18 mouse cellular contexts compared by ENCODE assay signal in the genomic region with DNA sequence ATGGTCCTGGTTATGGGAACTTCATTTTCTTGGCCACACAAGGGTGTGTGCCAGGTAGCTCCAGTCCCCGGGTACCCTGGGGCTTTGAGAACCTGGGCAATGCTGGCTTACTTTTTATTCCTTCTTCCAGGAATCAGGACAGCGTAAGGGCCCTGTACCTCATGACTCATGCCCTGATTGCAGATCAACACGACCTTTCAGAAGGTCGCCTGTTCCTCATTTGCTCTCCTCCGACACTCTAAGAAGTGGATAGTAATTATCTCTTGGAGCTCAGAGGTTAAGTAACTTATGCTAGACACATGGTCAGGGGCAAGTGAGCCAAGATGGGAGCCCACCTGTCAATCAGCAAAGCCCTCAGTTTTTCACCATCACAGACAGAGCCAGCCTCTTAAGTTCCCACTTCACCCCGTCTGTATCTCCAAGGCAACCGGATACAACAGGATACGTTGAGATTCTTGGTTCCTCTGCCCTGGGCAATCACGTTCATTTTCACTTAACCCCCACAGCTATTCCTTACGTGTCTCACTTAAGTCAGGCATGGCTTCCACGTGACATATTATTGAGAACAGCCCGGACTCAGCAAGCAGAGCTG. TPM values are rescaled to one million over a fixed set of nuclear protein-coding genes. Genes with fewer than 3 reads are reported as not detected.
DNase-seq lines count a peak whose midpoint lies in the region; ATAC-seq and TF ChIP-seq lines count a peak whose summit lies in the region.
"Had no signal": no experiment of that assay in that cellular context is flagged by ENCODE, and none has a peak within 500 bp of the region (broad histone marks: within the 10 kb centered on the region; RNA-seq: fewer than 3 reads in every experiment).

No protein-coding gene starts in this region.

- 71% methylated on average over 12 of the region's 12 CpGs for WGBS in hindbrain, embryonic 10.5 days
- 65% methylated on average over 12 of the region's 12 CpGs for WGBS in hindbrain, embryonic 12.5 days
- WGBS in intestine, postnatal 0 days = 31% methylated on average over 12 of the region's 12 CpGs
- WGBS in stomach, postnatal 0 days = 43% methylated on average over 12 of the region's 12 CpGs
- 63% methylated on average over 12 of the region's 12 CpGs for WGBS in cerebellum, adult 2 months

- no peak for TF ChIP-seq POLR2A in cerebellum, adult 2 months (IDR thresholded peaks at IDR 0.05; ENCODE audit: borderline replicate concordance, insufficient read depth, low read length)

- H3K27me3 ChIP-seq in hindbrain, embryonic 10.5 days (ENCODE audit: insufficient read depth, poor library complexity, severe bottlenecking) = no peaks in the 10 kb centered on the region
- no peaks in the 10 kb centered on the region for H3K27me3 ChIP-seq in hindbrain, embryonic 12.5 days
- H3K27me3 ChIP-seq in intestine, postnatal 0 days (replicated peaks; ENCODE audit: control insufficient read depth, insufficient read depth, low read length) = no peaks in the 10 kb centered on the region
- no peaks in the 10 kb centered on the region for H3K27me3 ChIP-seq in stomach, postnatal 0 days (ENCODE audit: control insufficient read depth, insufficient read depth, low read length)
- no peaks in the 10 kb centered on the region; the same call in 1 of the 2 replicates for H3K27me3 ChIP-seq in cerebellum, adult 2 months (ENCODE audit: control insufficient read depth, insufficient read depth, low read length)
- H3K27me3 ChIP-seq: heart, embryonic 15.5 days; Patski had no signal

- TF ChIP-seq CTCF in intestine, postnatal 0 days (IDR thresholded peaks at IDR 0.05; ENCODE audit: low read depth) = no peak
- no peak for TF ChIP-seq CTCF in stomach, postnatal 0 days (IDR thresholded peaks at IDR 0.05; ENCODE audit: low read depth)
- no peak for TF ChIP-seq CTCF in cerebellum, adult 2 months (IDR thresholded peaks at IDR 0.05; ENCODE audit: borderline replicate concordance, insufficient read depth, low read depth, low read length)

- no peak overlapping the region for H3K9ac ChIP-seq in hindbrain, embryonic 12.5 days
- H3K9ac ChIP-seq in intestine, postnatal 0 days (ENCODE audit: low read depth, low read length) = no peak overlapping the region
- H3K9ac ChIP-seq in stomach, postnatal 0 days (ENCODE audit: low read length) = no peak overlapping the region
- H3K9ac ChIP-seq: heart, embryonic 15.5 days; liver, embryonic 13.5 days had no signal

- no peak overlapping the region for H3K4me3 ChIP-seq in hindbrain, embryonic 10.5 days
- H3K4me3 ChIP-seq in hindbrain, embryonic 12.5 days = no peak overlapping the region
- H3K4me3 ChIP-seq in intestine, postnatal 0 days (ENCODE audit: low read depth, low read length) = no peak overlapping the region
- no peak overlapping the region for H3K4me3 ChIP-seq in stomach, postnatal 0 days (ENCODE audit: low read depth, low read length)
- no peak overlapping the region for H3K4me3 ChIP-seq in cerebellum, adult 2 months (replicated peaks; ENCODE audit: insufficient read depth, low read depth, low read length)
- H3K4me3 ChIP-seq: heart, embryonic 15.5 days; limb, embryonic 10.5 days; liver, embryonic 13.5 days had no signal

- no peaks in the 10 kb centered on the region for H3K9me3 ChIP-seq in hindbrain, embryonic 10.5 days
- H3K9me3 ChIP-seq in hindbrain, embryonic 12.5 days (replicated peaks) = no peaks in the 10 kb centered on the region
- H3K9me3 ChIP-seq in intestine, postnatal 0 days (ENCODE audit: control insufficient read depth) = no peaks in the 10 kb centered on the region
- H3K9me3 ChIP-seq in stomach, postnatal 0 days (ENCODE audit: control insufficient read depth, low read length) = no peaks in the 10 kb centered on the region
- H3K9me3 ChIP-seq: heart, embryonic 15.5 days; limb, embryonic 10.5 days; liver, embryonic 13.5 days had no signal

- H3K4me1 ChIP-seq in hindbrain, embryonic 10.5 days (replicated peaks) = peaks cover 10% of the 10 kb centered on the region; the same call in 1 of the 2 replicates
- H3K4me1 ChIP-seq in hindbrain, embryonic 12.5 days = peaks cover 6% of the 10 kb centered on the region
- peaks cover 5% of the 10 kb centered on the region for H3K4me1 ChIP-seq in intestine, postnatal 0 days (replicated peaks; ENCODE audit: control insufficient read depth, insufficient read depth, low read length)
- H3K4me1 ChIP-seq in stomach, postnatal 0 days (replicated peaks; ENCODE audit: control insufficient read depth, insufficient read depth) = peaks cover 2% of the 10 kb centered on the region; the same call in 1 of the 2 replicates
- peaks cover 6% of the 10 kb centered on the region; the same call in 1 of the 2 replicates for H3K4me1 ChIP-seq in cerebellum, adult 2 months (ENCODE audit: control insufficient read depth, insufficient read depth, low read length)

- H3K27ac ChIP-seq in hindbrain, embryonic 10.5 days = 0 out of 2 replicates have a peak overlapping the region, but pooled peaks have one; percentile 9
- no peak overlapping the region for H3K27ac ChIP-seq in hindbrain, embryonic 12.5 days
- H3K27ac ChIP-seq in intestine, postnatal 0 days (ENCODE audit: low read depth, low read length) = peak overlapping the region; percentile 57
- no peak overlapping the region for H3K27ac ChIP-seq in stomach, postnatal 0 days (replicated peaks)
- no peak overlapping the region for H3K27ac ChIP-seq in cerebellum, adult 2 months (ENCODE audit: insufficient read depth, low read length)
- H3K27ac ChIP-seq: heart, embryonic 15.5 days; limb, embryonic 10.5 days; liver, embryonic 13.5 days had no signal

- no peak for TF ChIP-seq EP300 in stomach, postnatal 0 days (optimal IDR thresholded peaks at IDR 0.05)

- no peaks in the 10 kb centered on the region for H3K36me3 ChIP-seq in hindbrain, embryonic 10.5 days
- H3K36me3 ChIP-seq in hindbrain, embryonic 12.5 days = no peaks in the 10 kb centered on the region
- H3K36me3 ChIP-seq in intestine, postnatal 0 days (ENCODE audit: control insufficient read depth, insufficient read depth) = no peaks in the 10 kb centered on the region
- H3K36me3 ChIP-seq in stomach, postnatal 0 days (ENCODE audit: control insufficient read depth, insufficient read depth, low read length) = no peaks in the 10 kb centered on the region
- H3K36me3 ChIP-seq: heart, embryonic 15.5 days; limb, embryonic 10.5 days; liver, embryonic 13.5 days had no signal

- H3K4me2 ChIP-seq in hindbrain, embryonic 12.5 days (replicated peaks) = no peak overlapping the region
- no peak overlapping the region for H3K4me2 ChIP-seq in intestine, postnatal 0 days (replicated peaks; ENCODE audit: low read depth)
- no peak overlapping the region for H3K4me2 ChIP-seq in stomach, postnatal 0 days (replicated peaks; ENCODE audit: low read depth)
- H3K4me2 ChIP-seq: heart, embryonic 15.5 days; liver, embryonic 13.5 days had no signal

- ATAC-seq in hindbrain, embryonic 12.5 days (ENCODE audit: low FRiP score) = no peak
- peak; percentile 34 for ATAC-seq in intestine, postnatal 0 days
- ATAC-seq in stomach, postnatal 0 days (ENCODE audit: low FRiP score, low TSS enrichment) = peak; percentile 57
- ATAC-seq: hindbrain, embryonic 16.5 days; Patski had no signal

- no peak for DNase-seq in hindbrain, embryonic 10.5 days (ENCODE audit: low spot score)
- DNase-seq in retina, postnatal 1 day = peak; percentile 10
- DNase-seq in retina, embryonic 14.5 days (ENCODE audit: low spot score) = no peak
- DNase-seq in stomach, postnatal 0 days (ENCODE audit: low spot score) = no peak
- no peak for DNase-seq in cerebellum, adult 2 months
- no peak for DNase-seq in kidney, postnatal 36 days
- DNase-seq: cerebellum, postnatal 36 days; gastrocnemius, postnatal 14 days; kidney, postnatal 25 days; liver, embryonic 13.5 days; lung, postnatal 14 days; thymus, postnatal 4 days had no signal

RNA-seq across cellular contexts. Expression of gene Ezr, which starts 11.7 kb away (rescaled TPM):
- 85.2 and 99.4 TPM in 2 replicates for polyA plus RNA-seq in hindbrain, embryonic 10.5 days (2016; fragmentation: Nextera tagmentation; extraction: Ambion mirVana)
- polyA plus RNA-seq in hindbrain, embryonic 12.5 days (2016; fragmentation: Nextera tagmentation; extraction: Ambion mirVana) = 97.9 and 103 TPM in 2 replicates
- polyA plus RNA-seq in intestine, postnatal 0 days (2015; fragmentation: Nextera tagmentation; extraction: Ambion mirVana) = 342 and 379 TPM in 2 replicates
- polyA plus RNA-seq in stomach, postnatal 0 days (2015; fragmentation: Nextera tagmentation; extraction: Ambion mirVana) = 289 and 299 TPM in 2 replicates
- 12.1 and 16.1 TPM in 2 replicates for polyA plus RNA-seq in cerebellum, adult 2 months (2012; rRNA removed)

Comparison
In these comparisons a context has a peak if more than half of its experiments do, and no peak if none do; other contexts are left out.
1. H3K27ac ChIP-seq: peak in hindbrain, embryonic 10.5 days (single experiment) and intestine, postnatal 0 days (single experiment); none in hindbrain, embryonic 12.5 days (single experiment), stomach, postnatal 0 days (single experiment) and cerebellum, adult 2 months (single experiment).